Mouse (Mus musculus): ENCODE results near the gene Slc25a42.
"Not testable (repeated sequence)": the region's sequence is repeated elsewhere in the genome, so short reads cannot be mapped to it uniquely, and the experiment has no call there.

The Slc25a42 gene

GRCm38 (mm10) chr8:70212112-70213055 is at the start of gene Slc25a42:
Gene Slc25a42 (minus strand): TSS chr8:70212305.
- peak; percentile 98 to 99 for DNase-seq (ENCODE audit: low spot score in 2 of 2)

GRCm38 (mm10) chr8:70259043-70259442 is 46.9 kb upstream of the Slc25a42 start:
- no peak for DNase-seq (ENCODE audit: low spot score in 2 of 2)

- DNase-seq (ENCODE audit: low spot score in 2 of 2): no peak
Measured at GRCm38 (mm10) chr8:70258600-70258999, 46.5 kb upstream of the Slc25a42 start.

- no peak for DNase-seq (ENCODE audit: low spot score in 2 of 2)
Measured at GRCm38 (mm10) chr8:70257456-70257855, 45.4 kb upstream of the Slc25a42 start.

GRCm38 (mm10) chr8:70254628-70255027 is 42.5 kb upstream of the Slc25a42 start:
- DNase-seq (ENCODE audit: low spot score in 2 of 2): no peak

- no peak for DNase-seq (ENCODE audit: low spot score in 2 of 2)
Measured at GRCm38 (mm10) chr8:70247841-70248240, 35.7 kb upstream of the Slc25a42 start.

- DNase-seq (ENCODE audit: low spot score in 2 of 2): no peak
Measured at GRCm38 (mm10) chr8:70246622-70247021, 34.5 kb upstream of the Slc25a42 start.

GRCm38 (mm10) chr8:70240642-70241041 is 28.5 kb upstream of the Slc25a42 start:
- DNase-seq (ENCODE audit: low spot score in 2 of 2): no peak

- no peak for DNase-seq (ENCODE audit: low spot score in 2 of 2)
Measured at GRCm38 (mm10) chr8:70237842-70238241, 25.7 kb upstream of the Slc25a42 start.

GRCm38 (mm10) chr8:70234781-70235128 is 22.6 kb upstream of the Slc25a42 start:
- DNase-seq (ENCODE audit: low spot score in 2 of 2): no peak

GRCm38 (mm10) chr8:70234080-70234780 is 22.1 kb upstream of the Slc25a42 start, which contains the start of the genes Sugp2 and Armc6:
Gene Sugp2 (plus strand): TSS chr8:70234226.
Gene Armc6 (minus strand): TSS chr8:70234466.
- peak; percentile 92 to 93 for DNase-seq (ENCODE audit: low spot score in 2 of 2)

- no peak for DNase-seq (ENCODE audit: low spot score in 2 of 2)
Measured at GRCm38 (mm10) chr8:70233606-70234005, 21.5 kb upstream of the Slc25a42 start.

- no peak for DNase-seq (ENCODE audit: low spot score in 2 of 2)
Measured at GRCm38 (mm10) chr8:70230837-70231236, 18.7 kb upstream of the Slc25a42 start.

GRCm38 (mm10) chr8:70227997-70228396 is 15.9 kb upstream of the Slc25a42 start:
- DNase-seq (ENCODE audit: low spot score in 2 of 2): no peak

GRCm38 (mm10) chr8:70223341-70223740 is 11.2 kb upstream of the Slc25a42 start:
- DNase-seq (ENCODE audit: low spot score in 2 of 2): no peak

- no peak for DNase-seq (ENCODE audit: low spot score in 2 of 2)
Measured at GRCm38 (mm10) chr8:70222041-70222440, 9.9 kb upstream of the Slc25a42 start.

- no peak for DNase-seq (ENCODE audit: low spot score in 2 of 2)
Measured at GRCm38 (mm10) chr8:70220911-70221310, 8.8 kb upstream of the Slc25a42 start.

- DNase-seq (ENCODE audit: low spot score in 2 of 2): no peak
Measured at GRCm38 (mm10) chr8:70220236-70220840, 8.2 kb upstream of the Slc25a42 start.

GRCm38 (mm10) chr8:70219107-70219684 is 7.1 kb upstream of the Slc25a42 start:
- no peak for DNase-seq (ENCODE audit: low spot score in 2 of 2)

- DNase-seq (ENCODE audit: low spot score in 2 of 2): no peak
Measured at GRCm38 (mm10) chr8:70217441-70217840, 5.3 kb upstream of the Slc25a42 start.

GRCm38 (mm10) chr8:70216566-70216965 is 4.5 kb upstream of the Slc25a42 start:
- peak; percentile 64 to 74 for DNase-seq (ENCODE audit: low spot score in 2 of 2)

GRCm38 (mm10) chr8:70216161-70216560 is 4.1 kb upstream of the Slc25a42 start:
- DNase-seq (ENCODE audit: low spot score in 2 of 2): not testable (repeated sequence)
